In genomic region chr1:40913591-40913990, GRCm38 (mm10) we compare ENCODE assay signal across 33 mouse cellular contexts.
DNase-seq lines count a peak whose midpoint lies in the region; ATAC-seq and TF ChIP-seq lines count a peak whose summit lies in the region.
"Had no signal": no experiment of that assay in that cellular context is flagged by ENCODE, and none has a peak within 500 bp of the region (broad histone marks: within the 10 kb centered on the region; RNA-seq: fewer than 3 reads in every experiment).

No protein-coding gene starts in this region.

- peak; percentile 69 for ATAC-seq in forebrain, embryonic 16.5 days
- no peak for ATAC-seq in forebrain, embryonic 12.5 days (ENCODE audit: low FRiP score)
- ATAC-seq in common myeloid progenitor, adult 5-6 weeks (replicated peaks; ENCODE audit: low read depth, poor library complexity, severe bottlenecking) = 0 out of 2 replicates have a peak, but pooled peaks have one; percentile 32
- ATAC-seq: CD4-positive, CD25-positive, alpha-beta regulatory T cell, adult 4 months; inflammation-experienced regulatory T-cells, adult 6 months; midbrain, embryonic 16.5 days had no signal

- no peak overlapping the region for H3K9ac ChIP-seq in forebrain, embryonic 16.5 days (replicated peaks; ENCODE audit: low read depth, low read length)
- no peak overlapping the region for H3K9ac ChIP-seq in forebrain, embryonic 12.5 days
- H3K9ac ChIP-seq: hindbrain, embryonic 14.5 days; limb, embryonic 15.5 days; liver, embryonic 13.5 days; neural tube, embryonic 12.5 days had no signal

- peaks cover 6% of the 10 kb centered on the region for H3K4me1 ChIP-seq in forebrain, embryonic 16.5 days (replicated peaks; ENCODE audit: control insufficient read depth, insufficient read depth, low read length)
- no peaks in the 10 kb centered on the region for H3K4me1 ChIP-seq in forebrain, embryonic 12.5 days
- H3K4me1 ChIP-seq: limb, embryonic 10.5 days; limb, embryonic 15.5 days; liver, embryonic 13.5 days; midbrain, embryonic 10.5 days; neural tube, embryonic 12.5 days had no signal

- TF ChIP-seq CTCF in layer of hippocampus, adult 2 months (conservative IDR thresholded peaks at IDR 0.05) = 0 out of 2 replicates have a peak, but pooled peaks have one; percentile 2

- no peaks in the 10 kb centered on the region for H3K36me3 ChIP-seq in forebrain, embryonic 16.5 days (ENCODE audit: control insufficient read depth, insufficient read depth)
- no peaks in the 10 kb centered on the region for H3K36me3 ChIP-seq in forebrain, embryonic 12.5 days (replicated peaks)
- H3K36me3 ChIP-seq: limb, embryonic 10.5 days; limb, embryonic 15.5 days; liver, embryonic 13.5 days; midbrain, embryonic 10.5 days; neural tube, embryonic 12.5 days had no signal

- WGBS in forebrain, embryonic 16.5 days = 38% methylated on average over 3 of the region's 3 CpGs
- 71% methylated on average over 3 of the region's 3 CpGs for WGBS in forebrain, embryonic 12.5 days

- H3K27me3 ChIP-seq in forebrain, embryonic 16.5 days (replicated peaks; ENCODE audit: control insufficient read depth, insufficient read depth, low read length) = no peaks in the 10 kb centered on the region
- no peaks in the 10 kb centered on the region for H3K27me3 ChIP-seq in forebrain, embryonic 12.5 days
- H3K27me3 ChIP-seq: limb, embryonic 15.5 days; liver, embryonic 13.5 days; neural tube, embryonic 12.5 days had no signal

- H3K27ac ChIP-seq in forebrain, embryonic 16.5 days (ENCODE audit: low read length) = no peak overlapping the region; the same call in 1 of the 2 replicates
- H3K27ac ChIP-seq in forebrain, embryonic 12.5 days = no peak overlapping the region
- no peak overlapping the region for H3K27ac ChIP-seq in layer of hippocampus, adult 2 months
- H3K27ac ChIP-seq: hindbrain, embryonic 14.5 days; limb, embryonic 10.5 days; limb, embryonic 15.5 days; liver, embryonic 13.5 days; midbrain, embryonic 10.5 days; neural tube, embryonic 12.5 days; stomach, postnatal 0 days had no signal

- no peak overlapping the region for H3K4me3 ChIP-seq in forebrain, embryonic 16.5 days (replicated peaks; ENCODE audit: low read length)
- no peak overlapping the region for H3K4me3 ChIP-seq in forebrain, embryonic 12.5 days (replicated peaks)
- H3K4me3 ChIP-seq in layer of hippocampus, adult 2 months = no peak overlapping the region
- H3K4me3 ChIP-seq: erythroblast, embryonic 14.5 days; limb, embryonic 10.5 days; limb, embryonic 15.5 days; liver, embryonic 13.5 days; midbrain, embryonic 10.5 days; myocyte; neural tube, embryonic 12.5 days had no signal

- no peak overlapping the region for H3K4me2 ChIP-seq in forebrain, embryonic 16.5 days (ENCODE audit: low read length)
- no peak overlapping the region for H3K4me2 ChIP-seq in forebrain, embryonic 12.5 days
- H3K4me2 ChIP-seq: heart, embryonic 11.5 days; hindbrain, embryonic 14.5 days; limb, embryonic 15.5 days; liver, embryonic 13.5 days; neural tube, embryonic 12.5 days had no signal

- no peaks in the 10 kb centered on the region for H3K9me3 ChIP-seq in forebrain, embryonic 16.5 days (ENCODE audit: control insufficient read depth, low read length)
- H3K9me3 ChIP-seq in forebrain, embryonic 12.5 days = no peaks in the 10 kb centered on the region
- H3K9me3 ChIP-seq: limb, embryonic 10.5 days; limb, embryonic 15.5 days; liver, embryonic 13.5 days; midbrain, embryonic 10.5 days; neural tube, embryonic 12.5 days had no signal

- DNase-seq in layer of hippocampus, adult 2 months (ENCODE audit: low spot score in 2 of 2) = peak; percentile 30 to 38
- no peak for DNase-seq in layer of hippocampus, adult 9-10 months (ENCODE audit: low spot score)
- DNase-seq in Muller cell, postnatal 12 days (ENCODE audit: inconsistent ontology term) = peak; percentile 15
- DNase-seq in thymus, postnatal 14 days = no peak
- DNase-seq: adrenal gland, adult 8-10 months; cerebellum, adult 11-12 months; cerebellum, adult 9-11 months; gastrocnemius, postnatal 14 days; heart, adult 18-20 months; heart, postnatal 4 days; kidney, adult 2 months; kidney, postnatal 36 days; liver, embryonic 13.5 days; lung, adult 18-20 months; lung, postnatal 14 days; right cerebral cortex, postnatal 4 days; thymus, adult 18-20 months; thymus, postnatal 36 days had no signal

Comparison
In these comparisons a context has a peak if more than half of its experiments do, and no peak if none do; other contexts are left out.
1. DNase-seq: peak in layer of hippocampus, adult 2 months (2 of 2) and Muller cell, postnatal 12 days (single experiment); none in layer of hippocampus, adult 9-10 months (single experiment) and thymus, postnatal 14 days (single experiment).